Mouse (Mus musculus): Measurements from ENCODE around the gene Mthfsl. TPM values are rescaled to one million over a fixed set of nuclear protein-coding genes. Genes with fewer than 3 reads are reported as not detected.
"Not testable (repeated sequence)": the region's sequence is repeated elsewhere in the genome, so short reads cannot be mapped to it uniquely, and the experiment has no call there.

Gene Mthfsl
- polyA plus RNA-seq, 1 experiment from 2014 or later, result 39.0 TPM

GRCm38 (mm10) chr9:88728311-88728710 lies 8.2 kb upstream of the Mthfsl start:
- not testable (repeated sequence) for H3K27ac ChIP-seq (replicated peaks in 1 of 2; ENCODE audit: control insufficient read depth in 1 of 2, insufficient read depth in 1 of 2, low read depth in 2 of 2, low read length in 2 of 2); H3K4me1 ChIP-seq (ENCODE audit: control insufficient read depth in 2 of 2, insufficient read depth in 2 of 2, low read length in 2 of 2); H3K36me3 ChIP-seq (ENCODE audit: control insufficient read depth, insufficient read depth, low read length); ATAC-seq (ENCODE audit: insufficient number of reproducible peaks, insufficient read depth, low FRiP score, low read depth); H3K9me3 ChIP-seq (ENCODE audit: control insufficient read depth, low read length); H3K4me3 ChIP-seq (ENCODE audit: control insufficient read depth in 1 of 2, insufficient read depth in 1 of 2, low read depth in 1 of 2, low read length in 2 of 2); H3K4me2 ChIP-seq (ENCODE audit: low read length); H3K27me3 ChIP-seq (ENCODE audit: control insufficient read depth, insufficient read depth, low read length); H3K9ac ChIP-seq (ENCODE audit: low read length)

DNA sequence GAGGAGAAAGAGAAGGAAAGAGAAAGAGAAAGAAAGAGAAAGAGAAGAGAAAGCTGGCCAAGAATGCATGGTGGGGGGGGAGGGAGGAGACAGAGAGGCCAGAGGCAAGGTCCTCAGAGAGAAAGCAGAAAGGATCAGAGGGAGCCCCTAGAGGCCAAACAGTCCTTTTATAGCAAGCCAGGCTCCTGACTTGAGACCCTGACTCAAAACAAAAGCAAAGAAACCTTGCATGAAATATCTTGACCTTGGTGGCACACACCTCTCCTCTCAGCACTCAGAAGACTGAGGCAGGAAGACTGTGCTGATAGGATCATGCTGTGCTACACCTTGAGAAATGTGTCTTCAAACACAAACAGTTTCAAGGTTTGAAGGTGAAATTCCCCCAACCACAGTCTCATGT lies 1.5 kb upstream of the Mthfsl start:
- not testable (repeated sequence) for H3K4me2 ChIP-seq (ENCODE audit: low read length); ATAC-seq (ENCODE audit: insufficient number of reproducible peaks, insufficient read depth, low FRiP score, low read depth); H3K36me3 ChIP-seq (ENCODE audit: control insufficient read depth, insufficient read depth, low read length); H3K27ac ChIP-seq (replicated peaks in 1 of 2; ENCODE audit: control insufficient read depth in 1 of 2, insufficient read depth in 1 of 2, low read depth in 2 of 2, low read length in 2 of 2); H3K9me3 ChIP-seq (ENCODE audit: control insufficient read depth, low read length); H3K4me1 ChIP-seq (ENCODE audit: control insufficient read depth in 2 of 2, insufficient read depth in 2 of 2, low read length in 2 of 2); H3K27me3 ChIP-seq (ENCODE audit: control insufficient read depth, insufficient read depth, low read length); H3K9ac ChIP-seq (ENCODE audit: low read length); H3K4me3 ChIP-seq (ENCODE audit: control insufficient read depth in 1 of 2, insufficient read depth in 1 of 2, low read depth in 1 of 2, low read length in 2 of 2)

DNA sequence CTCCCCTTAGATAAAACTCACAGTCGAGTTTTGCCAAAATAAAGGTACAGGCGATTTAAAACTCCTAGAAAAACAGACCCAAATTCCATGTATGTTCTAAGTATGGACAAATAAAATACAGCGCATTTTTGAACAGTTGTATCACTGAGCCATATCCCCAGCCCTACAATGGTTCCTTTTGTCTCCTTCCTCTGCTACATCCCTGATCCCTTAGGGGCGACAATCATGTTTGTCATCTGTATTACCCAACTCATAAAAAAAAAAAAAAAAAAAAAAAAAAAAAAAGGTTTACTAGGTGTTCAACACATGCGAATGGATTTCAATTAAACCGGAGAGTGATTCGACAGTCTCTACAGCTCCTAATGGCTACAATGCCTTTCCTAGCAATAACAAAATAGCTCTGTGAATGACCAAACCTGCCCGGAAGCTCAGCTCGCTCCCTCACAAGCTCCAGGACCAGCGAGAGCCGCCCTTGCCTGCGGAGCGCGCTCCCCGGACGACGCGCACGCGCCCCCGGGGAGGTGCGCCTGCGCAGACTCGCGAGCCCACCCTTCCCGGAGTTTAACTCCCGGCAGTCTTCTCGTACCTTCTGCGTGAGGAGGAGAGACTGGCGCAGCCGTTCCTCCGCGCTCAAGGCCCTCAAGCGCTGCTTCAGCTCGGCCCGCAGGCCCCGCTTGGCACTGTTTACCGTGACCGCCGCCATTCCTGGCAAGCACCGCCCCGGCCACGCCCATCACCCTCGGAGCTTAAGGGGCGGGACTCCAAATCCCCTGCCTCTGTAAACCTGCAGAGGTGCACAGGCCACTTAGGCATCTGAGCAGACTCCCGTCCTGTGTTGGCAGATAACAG lies 799 bp downstream of the Mthfsl start:
- peak overlapping the region; percentile 36 to 46 for H3K4me3 ChIP-seq (ENCODE audit: control insufficient read depth in 1 of 2, insufficient read depth in 1 of 2, low read depth in 1 of 2, low read length in 2 of 2)
- not testable (repeated sequence) for H3K9me3 ChIP-seq (ENCODE audit: control insufficient read depth, low read length); H3K36me3 ChIP-seq (ENCODE audit: control insufficient read depth, insufficient read depth, low read length); H3K27me3 ChIP-seq (ENCODE audit: control insufficient read depth, insufficient read depth, low read length); H3K4me1 ChIP-seq (ENCODE audit: control insufficient read depth in 2 of 2, insufficient read depth in 2 of 2, low read length in 2 of 2)
- ATAC-seq (ENCODE audit: insufficient number of reproducible peaks, insufficient read depth, low FRiP score, low read depth), result peak; percentile 93
- 10% methylated on average over 15 of the region's 46 CpGs for WGBS
- peak overlapping the region; percentile 62 for H3K4me2 ChIP-seq (ENCODE audit: low read length)
- peak overlapping the region; percentile 67 to 91; a peak in 3 of 4 replicates for H3K27ac ChIP-seq (replicated peaks in 1 of 2; ENCODE audit: control insufficient read depth in 1 of 2, insufficient read depth in 1 of 2, low read depth in 2 of 2, low read length in 2 of 2)
- H3K9ac ChIP-seq (ENCODE audit: low read length), result peak overlapping the region; percentile 52

- not testable (repeated sequence) for H3K36me3 ChIP-seq (ENCODE audit: control insufficient read depth, insufficient read depth, low read length); ATAC-seq (ENCODE audit: insufficient number of reproducible peaks, insufficient read depth, low FRiP score, low read depth); H3K9me3 ChIP-seq (ENCODE audit: control insufficient read depth, low read length); H3K9ac ChIP-seq (ENCODE audit: low read length); H3K27me3 ChIP-seq (ENCODE audit: control insufficient read depth, insufficient read depth, low read length); H3K27ac ChIP-seq (replicated peaks in 1 of 2; ENCODE audit: control insufficient read depth in 1 of 2, insufficient read depth in 1 of 2, low read depth in 2 of 2, low read length in 2 of 2); H3K4me1 ChIP-seq (ENCODE audit: control insufficient read depth in 2 of 2, insufficient read depth in 2 of 2, low read length in 2 of 2)
- WGBS, result 75% methylated on average over 4 of the region's 5 CpGs
- H3K4me3 ChIP-seq (ENCODE audit: control insufficient read depth in 1 of 2, insufficient read depth in 1 of 2, low read depth in 1 of 2, low read length in 2 of 2), result peak overlapping the region in 1 of 2 experiments; percentile 36; a peak in 2 of 4 replicates
- H3K4me2 ChIP-seq (ENCODE audit: low read length), result peak overlapping the region; percentile 62
Measured at GRCm38 (mm10) chr9:88718593-88718992, 1.5 kb downstream of the Mthfsl start.

GRCm38 (mm10) chr9:88718140-88718539 lies 2.0 kb downstream of the Mthfsl start:
- WGBS, result 21% methylated on average over 2 of the region's 2 CpGs
- H3K4me1 ChIP-seq (ENCODE audit: control insufficient read depth in 2 of 2, insufficient read depth in 2 of 2, low read length in 2 of 2); H3K9ac ChIP-seq (ENCODE audit: low read length); H3K4me3 ChIP-seq (ENCODE audit: control insufficient read depth in 1 of 2, insufficient read depth in 1 of 2, low read depth in 1 of 2, low read length in 2 of 2); H3K9me3 ChIP-seq (ENCODE audit: control insufficient read depth, low read length); H3K27me3 ChIP-seq (ENCODE audit: control insufficient read depth, insufficient read depth, low read length); H3K27ac ChIP-seq (replicated peaks in 1 of 2; ENCODE audit: control insufficient read depth in 1 of 2, insufficient read depth in 1 of 2, low read depth in 2 of 2, low read length in 2 of 2); H3K4me2 ChIP-seq (ENCODE audit: low read length); H3K36me3 ChIP-seq (ENCODE audit: control insufficient read depth, insufficient read depth, low read length); ATAC-seq (ENCODE audit: insufficient number of reproducible peaks, insufficient read depth, low FRiP score, low read depth): not testable (repeated sequence)

GRCm38 (mm10) chr9:88714515-88714914 lies 5.6 kb downstream of the Mthfsl start:
- H3K27me3 ChIP-seq (ENCODE audit: control insufficient read depth, insufficient read depth, low read length); H3K4me2 ChIP-seq (ENCODE audit: low read length); H3K9me3 ChIP-seq (ENCODE audit: control insufficient read depth, low read length); H3K4me3 ChIP-seq (ENCODE audit: control insufficient read depth in 1 of 2, insufficient read depth in 1 of 2, low read depth in 1 of 2, low read length in 2 of 2); H3K9ac ChIP-seq (ENCODE audit: low read length); ATAC-seq (ENCODE audit: insufficient number of reproducible peaks, insufficient read depth, low FRiP score, low read depth); H3K4me1 ChIP-seq (ENCODE audit: control insufficient read depth in 2 of 2, insufficient read depth in 2 of 2, low read length in 2 of 2); H3K27ac ChIP-seq (replicated peaks in 1 of 2; ENCODE audit: control insufficient read depth in 1 of 2, insufficient read depth in 1 of 2, low read depth in 2 of 2, low read length in 2 of 2); H3K36me3 ChIP-seq (ENCODE audit: control insufficient read depth, insufficient read depth, low read length): not testable (repeated sequence)
- whole genome bisulfite sequencing, result 51% methylated on average over 5 of the region's 5 CpGs

DNA sequence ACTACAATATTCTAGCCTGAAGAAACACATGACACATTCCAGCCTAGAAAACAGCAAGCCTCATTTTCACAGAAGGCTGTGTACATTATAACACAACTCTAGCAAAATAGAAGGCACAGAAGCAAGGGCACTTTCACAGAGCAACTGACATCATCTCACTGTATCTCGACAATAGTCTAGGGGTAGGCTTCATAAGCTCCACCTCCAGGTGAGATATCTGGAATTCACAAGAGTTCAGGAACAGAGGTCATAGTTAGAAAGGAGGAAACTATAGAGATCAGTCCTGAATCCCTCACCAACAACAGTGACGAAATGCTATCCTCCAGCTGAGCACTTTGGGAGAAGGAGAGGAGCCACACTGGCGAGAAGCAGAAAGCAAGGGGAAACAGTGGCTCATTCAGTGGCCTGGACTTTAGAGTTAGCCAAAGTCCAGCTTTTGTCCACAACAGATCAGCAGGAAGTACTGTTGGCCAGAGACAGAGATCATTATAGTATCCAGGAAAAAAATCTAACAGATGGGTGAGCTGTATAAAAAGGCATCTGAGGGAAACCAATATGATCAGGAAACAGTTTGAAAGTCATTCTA lies 7.8 kb downstream of the Mthfsl start:
- H3K9me3 ChIP-seq (ENCODE audit: control insufficient read depth, low read length); H3K27ac ChIP-seq (replicated peaks in 1 of 2; ENCODE audit: control insufficient read depth in 1 of 2, insufficient read depth in 1 of 2, low read depth in 2 of 2, low read length in 2 of 2); H3K4me2 ChIP-seq (ENCODE audit: low read length); H3K4me3 ChIP-seq (ENCODE audit: control insufficient read depth in 1 of 2, insufficient read depth in 1 of 2, low read depth in 1 of 2, low read length in 2 of 2); H3K9ac ChIP-seq (ENCODE audit: low read length); H3K27me3 ChIP-seq (ENCODE audit: control insufficient read depth, insufficient read depth, low read length); H3K4me1 ChIP-seq (ENCODE audit: control insufficient read depth in 2 of 2, insufficient read depth in 2 of 2, low read length in 2 of 2); ATAC-seq (ENCODE audit: insufficient number of reproducible peaks, insufficient read depth, low FRiP score, low read depth); H3K36me3 ChIP-seq (ENCODE audit: control insufficient read depth, insufficient read depth, low read length): not testable (repeated sequence)
- 62% methylated on average over 3 of the region's 3 CpGs for WGBS

Data from heart, embryonic 14.5 days (tissue).